15 mouse cellular contexts compared by ENCODE assay signal in genomic region chr3:86870411-86870810, GRCm38 (mm10). TPM values are rescaled to one million over a fixed set of nuclear protein-coding genes. Genes with fewer than 3 reads are reported as not detected.
DNase-seq lines count a peak whose midpoint lies in the region; ATAC-seq lines count a peak whose summit lies in the region.
"Had no signal": no experiment of that assay in that cellular context is flagged by ENCODE, and none has a peak within 500 bp of the region (broad histone marks: within the 10 kb centered on the region; RNA-seq: fewer than 3 reads in every experiment).

No protein-coding gene starts in this region.

- 0 out of 2 replicates have a peak overlapping the region, but pooled peaks have one; percentile 15 for H3K27ac ChIP-seq in midbrain, embryonic 12.5 days (replicated peaks)
- no peak overlapping the region for H3K27ac ChIP-seq in midbrain, embryonic 16.5 days (ENCODE audit: low read length)
- H3K27ac ChIP-seq: limb, embryonic 13.5 days had no signal

- H3K4me1 ChIP-seq in midbrain, embryonic 12.5 days = peaks cover 25% of the 10 kb centered on the region
- peaks cover 11% of the 10 kb centered on the region; the same call in 1 of the 2 replicates for H3K4me1 ChIP-seq in midbrain, embryonic 16.5 days (ENCODE audit: control insufficient read depth, insufficient read depth, low read length)
- H3K4me1 ChIP-seq: limb, embryonic 13.5 days had no signal

- no peak overlapping the region for H3K9ac ChIP-seq in midbrain, embryonic 12.5 days (replicated peaks)
- no peak overlapping the region for H3K9ac ChIP-seq in midbrain, embryonic 16.5 days (ENCODE audit: low read depth, low read length)
- H3K9ac ChIP-seq: limb, embryonic 13.5 days; liver, postnatal 0 days had no signal

- H3K4me2 ChIP-seq in midbrain, embryonic 12.5 days (replicated peaks) = no peak overlapping the region
- no peak overlapping the region for H3K4me2 ChIP-seq in midbrain, embryonic 16.5 days (ENCODE audit: low read length)
- H3K4me2 ChIP-seq: limb, embryonic 13.5 days had no signal

- H3K36me3 ChIP-seq in midbrain, embryonic 12.5 days = no peaks in the 10 kb centered on the region
- H3K36me3 ChIP-seq in midbrain, embryonic 16.5 days (ENCODE audit: control insufficient read depth, insufficient read depth, low read length) = no peaks in the 10 kb centered on the region
- H3K36me3 ChIP-seq: limb, embryonic 13.5 days had no signal

- WGBS in midbrain, embryonic 12.5 days = 41% methylated on average over 3 of the region's 3 CpGs
- 25% methylated on average over 3 of the region's 3 CpGs for WGBS in midbrain, embryonic 16.5 days

- peak; percentile 95 for ATAC-seq in frontal cortex, adult (ENCODE audit: low TSS enrichment)
- ATAC-seq in midbrain, embryonic 12.5 days (ENCODE audit: low FRiP score, low read depth) = no peak
- ATAC-seq in midbrain, embryonic 16.5 days = no peak
- ATAC-seq: hindbrain, embryonic 16.5 days; liver, postnatal 0 days; Patski had no signal

- H3K27me3 ChIP-seq in midbrain, embryonic 12.5 days = no peaks in the 10 kb centered on the region
- H3K27me3 ChIP-seq in midbrain, embryonic 16.5 days (ENCODE audit: control insufficient read depth, insufficient read depth, low read depth, low read length) = no peaks in the 10 kb centered on the region
- H3K27me3 ChIP-seq: limb, embryonic 13.5 days; Patski had no signal

- no peak for DNase-seq in frontal cortex, postnatal 14 days (ENCODE audit: low spot score in 2 of 2)
- peak; percentile 57 to 76 for DNase-seq in layer of hippocampus, adult 18-20 months (ENCODE audit: low spot score in 2 of 2)
- peak; percentile 52 to 59 for DNase-seq in right cerebral cortex, postnatal 10 days (ENCODE audit: low spot score in 2 of 2)
- no peak for DNase-seq in testis, postnatal 10 days (ENCODE audit: low spot score)
- DNase-seq in T-cell, adult 2 months (ENCODE audit: low spot score) = no peak
- DNase-seq: kidney, adult 9 months; liver, postnatal 0 days; lung, postnatal 36 days; thymus, postnatal 36 days had no signal

- no peak overlapping the region for H3K4me3 ChIP-seq in midbrain, embryonic 12.5 days
- no peak overlapping the region for H3K4me3 ChIP-seq in midbrain, embryonic 16.5 days (ENCODE audit: low read depth, low read length)
- H3K4me3 ChIP-seq: limb, embryonic 13.5 days had no signal

- H3K9me3 ChIP-seq in midbrain, embryonic 12.5 days = no peaks in the 10 kb centered on the region
- H3K9me3 ChIP-seq in midbrain, embryonic 16.5 days (replicated peaks; ENCODE audit: control insufficient read depth, low read length, poor library complexity, severe bottlenecking) = no peaks in the 10 kb centered on the region
- H3K9me3 ChIP-seq: limb, embryonic 13.5 days had no signal

RNA-seq across cellular contexts. Expression of gene Dclk2, which starts 50.2 kb away (rescaled TPM):
- polyA plus RNA-seq in midbrain, embryonic 12.5 days (2016; fragmentation: Nextera tagmentation; extraction: Ambion mirVana) = 68.7 and 74.1 TPM in 2 replicates
- polyA plus RNA-seq in midbrain, embryonic 16.5 days (2015; fragmentation: Nextera tagmentation; extraction: Ambion mirVana) = 85.0 and 93.9 TPM in 2 replicates
- total RNA-seq in layer of hippocampus, adult 18-20 months (2021) = 100 to 1,000 TPM; 101 to 104 TPM

Comparison
In these comparisons a context has a peak if more than half of its experiments do, and no peak if none do; other contexts are left out.
1. DNase-seq: peak in layer of hippocampus, adult 18-20 months (2 of 2) and right cerebral cortex, postnatal 10 days (2 of 2); none in frontal cortex, postnatal 14 days (0 of 2), testis, postnatal 10 days (single experiment) and T-cell, adult 2 months (single experiment).